Mouse (Mus musculus) Patski (cell line): ENCODE results near the gene Spock1. TPM values are rescaled to one million over a fixed set of nuclear protein-coding genes. Genes with fewer than 3 reads are reported as not detected.

Experiments used
- ATAC-seq: fragments of 100-300 bp; one replicate; pipeline ENCODE4 v1.8.0; 2021
- CTCF ChIA-PET: fragments of 350-600 bp; sonication (Branson Sonifier 250); formaldehyde crosslinking; loops from one replicate; lab custom pipeline; 2022; ENCODE audit warnings: inconsistent platforms; lab: Charles Lee
- POLR2A ChIA-PET: fragments of 350-600 bp; sonication (Branson Sonifier 250); formaldehyde crosslinking; loops from one replicate; lab custom pipeline; 2022; ENCODE audit warnings: antibody characterized with exemption, inconsistent platforms; lab: Charles Lee
- DNase-seq: peaks from one replicate; pipeline ENCODE4 v3.0.0-alpha.2; 2011; ENCODE audit warnings: low read depth, low spot score
- H3K27me3 ChIP-seq: fragments of 371-371 bp; one replicate; pipeline ENCODE4 v1.5.1; 2021
- CTCF ChIP-seq: fragments of 100-300 bp; IDR thresholded peaks from one replicate; pipeline ENCODE4 v1.5.1; 2021
- in situ Hi-C: fragments of 300-500 bp; cut with MboI; formaldehyde crosslinking; loops from 3 replicates; pipeline ENCODE4 v1.11.1; 2018; ENCODE audit warnings: low pct_unique_long_range_greater_than_20kb, mixed read lengths
- polyA plus RNA-seq: library from polyadenylated mRNA; unstranded; gene quantifications from one replicate; pipeline ENCODE4 v1.2.3, GENCODE M21; 2021

Gene Spock1
- polyA plus RNA-seq, 1 experiment from 2014 or later: not detected

- CTCF ChIA-PET: no interaction called here
- H3K27me3 ChIP-seq: peaks cover 6% of the 10 kb centered on the region
- POLR2A ChIA-PET: no interaction called here
- DNase-seq (no peak), ATAC-seq (no peak)
- no peak for TF ChIP-seq CTCF
- in situ Hi-C loops: no loop called here
These were observed 248.3 kb downstream of the Spock1 start for GRCm38 (mm10) chr13:57659872-57660271.

- DNase-seq (no peak), ATAC-seq (no peak)
- TF ChIP-seq CTCF: no peak
- in situ Hi-C loops: no loop called here
- CTCF ChIA-PET: no interaction called here
- peaks cover 6% of the 10 kb centered on the region for H3K27me3 ChIP-seq
- POLR2A ChIA-PET: no interaction called here
These were observed 251.5 kb downstream of the Spock1 start for GRCm38 (mm10) chr13:57656606-57657005.

GRCm38 (mm10) chr13:57654362-57654761, 253.8 kb downstream of the Spock1 start:
- ATAC-seq (no peak), DNase-seq (no peak)
- ChIA-PET POLR2A (no interaction called here), CTCF (no interaction called here)
- TF ChIP-seq CTCF: no peak
- in situ Hi-C loops: no loop called here
- peaks cover 6% of the 10 kb centered on the region for H3K27me3 ChIP-seq

- ATAC-seq (no peak), DNase-seq (no peak)
- POLR2A ChIA-PET: no interaction called here
- H3K27me3 ChIP-seq: peaks cover 6% of the 10 kb centered on the region
- in situ Hi-C loops: no loop called here
- CTCF ChIA-PET: no interaction called here
- TF ChIP-seq CTCF: no peak
These were observed 256.9 kb downstream of the Spock1 start for GRCm38 (mm10) chr13:57651236-57651635.

- in situ Hi-C loops: no loop called here
- ATAC-seq: no peak
- POLR2A ChIA-PET: no interaction called here
- no peaks in the 10 kb centered on the region for H3K27me3 ChIP-seq
- no peak for TF ChIP-seq CTCF
- DNase-seq: no peak
- CTCF ChIA-PET: no interaction called here
These were observed 259.3 kb downstream of the Spock1 start for GRCm38 (mm10) chr13:57648784-57649183.

- TF ChIP-seq CTCF: no peak
- H3K27me3 ChIP-seq: no peaks in the 10 kb centered on the region
- DNase-seq: no peak
- ChIA-PET CTCF (no interaction called here), POLR2A (no interaction called here)
- ATAC-seq: no peak
- in situ Hi-C loops: no loop called here
These were observed 260.7 kb downstream of the Spock1 start for GRCm38 (mm10) chr13:57647456-57647855.

GRCm38 (mm10) chr13:57643036-57643435, 265.1 kb downstream of the Spock1 start:
- ATAC-seq (no peak), DNase-seq (no peak)
- ChIA-PET POLR2A (no interaction called here), CTCF (no interaction called here)
- no peak for TF ChIP-seq CTCF
- no peaks in the 10 kb centered on the region for H3K27me3 ChIP-seq
- in situ Hi-C loops: no loop called here

- no peak for TF ChIP-seq CTCF
- no peak for DNase-seq
- peaks cover 3% of the 10 kb centered on the region for H3K27me3 ChIP-seq
- ChIA-PET CTCF (no interaction called here), POLR2A (no interaction called here)
- in situ Hi-C loops: no loop called here
- ATAC-seq: no peak
These were observed 266.5 kb downstream of the Spock1 start for GRCm38 (mm10) chr13:57641649-57642048.

- in situ Hi-C loops: no loop called here
- no peak for TF ChIP-seq CTCF
- CTCF ChIA-PET: no interaction called here
- ATAC-seq (no peak), DNase-seq (no peak)
- peaks cover 3% of the 10 kb centered on the region for H3K27me3 ChIP-seq
- POLR2A ChIA-PET: no interaction called here
These were observed 267.2 kb downstream of the Spock1 start for GRCm38 (mm10) chr13:57640968-57641367.

GRCm38 (mm10) chr13:57638820-57639219, 269.3 kb downstream of the Spock1 start:
- POLR2A ChIA-PET: no interaction called here
- in situ Hi-C loops: no loop called here
- ATAC-seq (no peak), DNase-seq (no peak)
- H3K27me3 ChIP-seq: peaks cover 3% of the 10 kb centered on the region
- TF ChIP-seq CTCF: no peak
- CTCF ChIA-PET: no interaction called here

GRCm38 (mm10) chr13:57637606-57638132, 270.5 kb downstream of the Spock1 start:
- POLR2A ChIA-PET: no interaction called here
- peaks cover 3% of the 10 kb centered on the region for H3K27me3 ChIP-seq
- CTCF ChIA-PET: no interaction called here
- no peak for ATAC-seq
- in situ Hi-C loops: no loop called here
- DNase-seq: no peak
- TF ChIP-seq CTCF: no peak

GRCm38 (mm10) chr13:57637080-57637572, 271.0 kb downstream of the Spock1 start:
- ChIA-PET CTCF (no interaction called here), POLR2A (no interaction called here)
- no peak for ATAC-seq
- peaks cover 3% of the 10 kb centered on the region for H3K27me3 ChIP-seq
- in situ Hi-C loops: no loop called here
- DNase-seq: no peak
- no peak for TF ChIP-seq CTCF
